Mouse (Mus musculus): ENCODE measurements around the gene Gm28510. TPM values are rescaled to one million over a fixed set of nuclear protein-coding genes. Genes with fewer than 3 reads are reported as not detected.
"Not testable (repeated sequence)": the region's sequence is repeated elsewhere in the genome, so short reads cannot be mapped to it uniquely, and the experiment has no call there.

Gene Gm28510
- polyA plus RNA-seq (2015; fragmentation: Nextera tagmentation; extraction: Ambion mirVana) = not detected in 2 replicates

- not testable (repeated sequence) for H3K4me3 ChIP-seq; ATAC-seq (ENCODE audit: low read depth); H3K4me2 ChIP-seq; H3K27me3 ChIP-seq; H3K4me1 ChIP-seq (replicated peaks); H3K9me3 ChIP-seq; H3K9ac ChIP-seq; H3K36me3 ChIP-seq; H3K27ac ChIP-seq (replicated peaks)
- WGBS = no CpG with 5 or more reads among the region's 6 CpGs
These were observed at the start of gene Gm28510 for GRCm38 (mm10) chrY:10412437-10412836. Gene Gm28510 (plus strand): TSS chrY:10412737.

Other genes with a start within 250 kb of the Gm28510 start
- gene Gm20834, start 88.1 kb upstream of the Gm28510 start, polyA plus RNA-seq (2015; fragmentation: Nextera tagmentation; extraction: Ambion mirVana) = not detected in 2 replicates
- gene Gm20737, start 123.3 kb downstream of the Gm28510 start, polyA plus RNA-seq (2015; fragmentation: Nextera tagmentation; extraction: Ambion mirVana) = not detected in 2 replicates
- gene Gm21775, start 140.7 kb downstream of the Gm28510 start, polyA plus RNA-seq (2015; fragmentation: Nextera tagmentation; extraction: Ambion mirVana) = not detected in 2 replicates
- not detected in 2 replicates for gene Gm21900, start 203.6 kb downstream of the Gm28510 start, polyA plus RNA-seq (2015; fragmentation: Nextera tagmentation; extraction: Ambion mirVana)